Mouse (Mus musculus) hindbrain, embryonic 10.5 days (tissue): ENCODE results near the gene Mdga1. TPM values are rescaled to one million over a fixed set of nuclear protein-coding genes. Genes with fewer than 3 reads are reported as not detected.

Source experiments
- DNase-seq: peaks from one replicate; pipeline ENCODE4 v3.0.0-alpha.2; 2017; ENCODE audit warnings: low spot score
- H3K27ac ChIP-seq: fragments of 300-500 bp; sonication (generic); 2 replicates; pipeline ENCODE4 v1.5.1; 2016; ENCODE audit warnings: mild to moderate bottlenecking, moderate library complexity
- H3K27me3 ChIP-seq: fragments of 300-500 bp; sonication (generic); 2 replicates; pipeline ENCODE4 v1.6.1; 2016; ENCODE audit warnings: mild to moderate bottlenecking; ENCODE audit not compliant: poor library complexity, insufficient read depth, severe bottlenecking
- H3K36me3 ChIP-seq: fragments of 300-500 bp; sonication (generic); 2 replicates; pipeline ENCODE4 v1.6.1; 2016; ENCODE audit warnings: mild to moderate bottlenecking, moderate library complexity
- H3K4me1 ChIP-seq: fragments of 300-500 bp; sonication (generic); replicated peaks from 2 replicates; pipeline ENCODE4 v1.6.1; 2016; ENCODE audit warnings: mild to moderate bottlenecking
- H3K4me3 ChIP-seq: fragments of 300-500 bp; sonication (generic); 2 replicates; pipeline ENCODE4 v1.5.1; 2016; ENCODE audit warnings: mild to moderate bottlenecking, moderate library complexity
- H3K9me3 ChIP-seq: fragments of 300-500 bp; sonication (generic); 2 replicates; pipeline ENCODE4 v1.6.1; 2016; ENCODE audit warnings: mild to moderate bottlenecking, moderate library complexity
- WGBS: fragments of 180-500 bp; shearing (Covaris S2); methylation state at CpG from one replicate; pipeline ENCODE4 v1.1.7; 2016; 5-methylcytosine and 5-hydroxymethylcytosine counted together
- polyA plus RNA-seq: library from polyadenylated mRNA; unstranded; fragments of >200 nt; fragmentation: Nextera tagmentation; extraction: Ambion mirVana; gene quantifications from 2 replicates; pipeline ENCODE4 v1.2.1, GENCODE M21; 2016

Mdga1 gene
- polyA plus RNA-seq, 1 experiment from 2014 or later, result 5.1 TPM

GRCm38 (mm10) chr17:29858764-29859163 is 111.1 kb downstream of the Mdga1 start:
- WGBS, result 95% methylated on average over 3 of the region's 3 CpGs
- 0 out of 2 replicates have a peak, but pooled peaks cover 3% of the 10 kb centered on the region for H3K27me3 ChIP-seq
- H3K27ac ChIP-seq, result no peak overlapping the region
- no peaks in the 10 kb centered on the region for H3K36me3 ChIP-seq
- H3K4me3 ChIP-seq, result no peak overlapping the region
- no peak for DNase-seq
- peaks cover 14% of the 10 kb centered on the region; the same call in 1 of the 2 replicates for H3K4me1 ChIP-seq
- no peaks in the 10 kb centered on the region for H3K9me3 ChIP-seq

DNA sequence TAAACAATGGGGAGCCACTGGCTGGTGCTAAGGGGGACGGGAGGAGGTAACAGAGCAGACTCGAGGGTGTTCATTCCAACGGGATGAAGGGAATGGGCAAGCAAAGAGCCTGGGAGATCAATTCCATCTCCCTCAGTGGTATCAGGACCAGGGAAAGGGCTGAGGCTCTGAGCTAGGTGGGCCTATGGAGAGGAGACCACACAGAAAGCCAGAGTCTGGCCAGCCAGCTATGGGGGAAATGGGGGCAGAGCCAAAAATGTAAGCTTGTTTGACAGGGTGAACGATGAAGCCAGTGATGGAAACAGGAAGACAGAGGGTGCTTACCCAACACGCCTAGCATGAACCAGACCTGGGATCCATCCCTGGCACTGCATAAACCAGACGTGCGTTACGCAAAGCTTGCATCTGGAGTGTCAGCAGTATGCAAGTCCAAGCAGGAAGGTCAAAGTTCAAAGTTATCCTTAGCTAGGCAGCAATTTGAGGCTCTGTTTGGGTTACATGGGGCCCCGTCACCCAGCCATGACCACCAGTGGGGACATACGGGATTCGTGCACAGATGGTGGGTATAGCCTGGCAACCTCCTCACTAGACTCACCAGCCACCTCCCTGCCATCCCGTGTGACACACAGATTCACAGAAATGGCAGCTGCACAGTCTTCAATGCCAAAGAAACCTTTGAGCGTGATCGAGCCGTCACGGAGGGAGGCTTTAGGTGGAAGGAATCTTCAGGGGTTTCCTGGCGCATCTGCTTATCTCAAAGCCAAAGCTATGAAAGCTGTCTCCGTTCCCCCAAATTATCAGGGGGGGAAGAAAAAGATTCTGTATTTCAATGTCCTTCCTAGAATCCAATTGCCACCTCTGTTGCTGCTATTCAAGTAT is 113.9 kb downstream of the Mdga1 start:
- H3K4me3 ChIP-seq, result no peak overlapping the region
- H3K36me3 ChIP-seq, result no peaks in the 10 kb centered on the region
- DNase-seq, result no peak
- H3K27me3 ChIP-seq, result peaks cover 22% of the 10 kb centered on the region
- 78% methylated on average over 18 of the region's 18 CpGs for WGBS
- H3K9me3 ChIP-seq, result no peaks in the 10 kb centered on the region
- H3K27ac ChIP-seq, result no peak overlapping the region
- H3K4me1 ChIP-seq, result peaks cover 22% of the 10 kb centered on the region

DNA sequence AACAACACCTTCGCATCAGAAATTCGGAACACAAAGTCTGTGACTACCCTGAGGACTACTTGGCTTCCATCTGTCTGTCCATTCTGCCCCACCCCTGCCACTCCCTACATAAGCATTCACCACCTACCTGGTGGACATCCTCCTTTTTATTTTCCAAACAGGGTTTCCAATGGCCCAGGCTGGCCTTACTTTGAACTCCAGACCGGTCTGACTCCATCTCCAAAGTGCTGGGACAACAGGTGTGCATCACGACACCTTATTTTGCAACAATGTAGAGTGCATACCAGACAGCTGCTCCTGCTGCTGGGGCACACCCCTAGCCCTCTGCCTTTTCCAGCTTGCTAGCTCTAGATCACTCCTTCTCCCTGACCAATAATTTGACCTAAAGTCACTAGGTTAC is 115.1 kb downstream of the Mdga1 start:
- no peak for DNase-seq
- H3K4me3 ChIP-seq, result no peak overlapping the region
- no peaks in the 10 kb centered on the region for H3K36me3 ChIP-seq
- peaks cover 26% of the 10 kb centered on the region for H3K27me3 ChIP-seq
- peaks cover 24% of the 10 kb centered on the region for H3K4me1 ChIP-seq
- 92% methylated on average over 4 of the region's 4 CpGs for WGBS
- no peak overlapping the region for H3K27ac ChIP-seq
- H3K9me3 ChIP-seq, result no peaks in the 10 kb centered on the region

- no peaks in the 10 kb centered on the region for H3K36me3 ChIP-seq
- 71% methylated on average over 6 of the region's 6 CpGs for WGBS
- no peak overlapping the region for H3K4me3 ChIP-seq
- no peak for DNase-seq
- no peaks in the 10 kb centered on the region for H3K9me3 ChIP-seq
- no peak overlapping the region for H3K27ac ChIP-seq
- peaks cover 31% of the 10 kb centered on the region for H3K27me3 ChIP-seq
- peaks cover 26% of the 10 kb centered on the region for H3K4me1 ChIP-seq
Observed at GRCm38 (mm10) chr17:29854388-29854787, 115.5 kb downstream of the Mdga1 start.

DNA sequence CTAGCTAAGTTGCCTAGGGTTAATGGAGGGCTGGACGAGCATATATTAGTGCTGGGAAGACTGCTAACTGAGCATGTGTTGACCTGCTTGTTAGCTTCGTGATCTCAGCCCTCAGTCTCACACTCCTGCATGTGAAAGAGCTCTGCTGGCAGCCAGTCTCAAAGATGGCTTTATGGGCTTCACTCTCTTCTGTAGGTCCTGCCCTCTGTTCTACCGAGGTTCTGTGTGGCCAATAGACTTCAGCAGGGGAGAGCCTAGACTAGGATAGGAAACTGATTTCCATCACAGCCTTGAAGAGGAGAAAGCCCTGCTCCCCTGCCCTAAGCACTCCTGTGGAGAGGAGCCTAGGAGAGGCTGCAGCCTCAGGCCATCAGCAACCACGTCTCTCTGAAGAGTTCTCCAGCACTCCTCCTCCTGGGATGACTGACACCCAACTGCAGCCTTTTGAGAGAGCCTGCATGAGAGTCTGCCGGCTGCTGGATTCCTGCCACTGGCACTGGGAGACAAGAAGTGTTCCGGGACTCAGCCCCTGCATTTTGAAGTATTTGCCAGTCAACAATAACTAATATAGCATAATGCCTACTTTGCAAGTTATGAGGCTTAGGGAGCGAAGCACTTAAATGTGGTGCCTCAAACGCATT is 116.9 kb downstream of the Mdga1 start:
- H3K9me3 ChIP-seq, result no peaks in the 10 kb centered on the region
- H3K36me3 ChIP-seq, result no peaks in the 10 kb centered on the region
- H3K27me3 ChIP-seq, result peaks cover 36% of the 10 kb centered on the region
- WGBS, result 44% methylated on average over 8 of the region's 8 CpGs
- H3K4me3 ChIP-seq, result no peak overlapping the region
- DNase-seq, result no peak
- H3K27ac ChIP-seq, result no peak overlapping the region
- H3K4me1 ChIP-seq, result peaks cover 31% of the 10 kb centered on the region

DNA sequence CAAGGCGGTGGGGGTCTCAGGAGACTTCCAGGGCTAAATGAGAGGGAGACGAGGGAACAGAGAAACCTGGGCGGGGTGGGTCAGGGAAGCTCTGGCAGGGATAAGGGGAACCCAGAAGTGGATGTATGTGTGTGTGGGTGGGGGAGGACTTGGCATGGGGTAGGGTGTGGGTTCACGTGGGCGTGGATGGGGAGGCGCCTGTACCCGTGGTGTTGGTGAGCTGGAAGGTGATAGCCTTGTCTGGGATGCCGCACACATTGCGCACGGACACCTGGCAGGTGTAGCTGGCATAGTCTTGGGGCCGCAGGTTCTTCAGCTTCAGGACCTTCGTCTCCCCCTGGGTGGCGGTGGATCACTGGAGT is 120.5 kb downstream of the Mdga1 start:
- no peaks in the 10 kb centered on the region for H3K9me3 ChIP-seq
- H3K27me3 ChIP-seq, result peaks cover 36% of the 10 kb centered on the region
- H3K36me3 ChIP-seq, result no peaks in the 10 kb centered on the region
- no peak overlapping the region for H3K4me3 ChIP-seq
- no peak for DNase-seq
- H3K27ac ChIP-seq, result no peak overlapping the region
- H3K4me1 ChIP-seq, result peaks cover 42% of the 10 kb centered on the region
- 77% methylated on average over 13 of the region's 13 CpGs for WGBS

GRCm38 (mm10) chr17:29848793-29849435 is 121.0 kb downstream of the Mdga1 start:
- peak; percentile 76 for DNase-seq
- H3K36me3 ChIP-seq, result no peaks in the 10 kb centered on the region
- H3K4me3 ChIP-seq, result no peak overlapping the region
- peaks cover 37% of the 10 kb centered on the region for H3K4me1 ChIP-seq
- no peak overlapping the region for H3K27ac ChIP-seq
- WGBS, result 29% methylated on average over 17 of the region's 17 CpGs
- no peaks in the 10 kb centered on the region for H3K9me3 ChIP-seq
- H3K27me3 ChIP-seq, result peaks cover 34% of the 10 kb centered on the region

DNA sequence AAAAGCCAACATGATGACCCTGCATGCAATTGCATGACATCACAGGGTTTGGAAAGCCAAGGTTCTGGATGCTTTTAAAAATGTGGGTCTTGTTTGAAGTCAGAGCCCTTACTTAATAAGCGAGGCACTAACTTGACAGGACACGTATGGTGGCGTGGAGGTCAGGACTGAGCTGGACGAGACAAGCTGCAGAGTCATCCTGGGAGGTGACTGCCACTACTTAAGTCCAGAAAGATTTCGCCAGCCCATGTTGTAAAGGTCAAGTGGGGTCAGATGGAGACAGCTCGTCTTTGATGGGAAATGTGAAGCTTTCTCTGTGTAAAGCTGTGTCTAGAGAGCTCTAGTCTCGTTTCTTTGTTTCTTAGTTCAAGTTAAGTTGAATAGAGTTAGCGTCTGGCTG is 122.6 kb downstream of the Mdga1 start:
- Histone ChIP-seq H3K4me1 (peaks cover 34% of the 10 kb centered on the region), H3K36me3 (no peaks in the 10 kb centered on the region), H3K4me3 (no peak overlapping the region), H3K27me3 (peaks cover 35% of the 10 kb centered on the region), H3K9me3 (no peaks in the 10 kb centered on the region), H3K27ac (no peak overlapping the region)
- WGBS, result 35% methylated on average over 8 of the region's 8 CpGs
- DNase-seq, result no peak

DNA sequence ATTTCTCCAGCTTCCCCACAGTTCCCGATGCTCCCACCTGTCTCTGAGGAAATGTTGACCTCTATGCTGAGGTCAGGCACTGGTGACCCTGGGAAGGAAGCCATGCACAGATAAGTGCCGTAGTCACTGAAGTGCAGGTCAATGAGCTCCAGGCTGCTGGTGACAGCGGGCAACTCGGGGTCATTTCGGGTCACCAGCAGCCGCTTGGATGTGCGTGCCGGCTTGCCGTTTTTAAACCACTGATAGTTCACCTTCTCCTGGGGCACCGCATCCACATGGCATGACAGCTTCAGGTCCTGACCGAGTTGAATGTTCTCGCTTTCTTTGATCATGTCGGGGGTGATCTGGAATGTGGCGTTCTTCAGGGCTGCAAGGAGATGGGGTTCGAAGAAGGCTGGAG is 123.6 kb downstream of the Mdga1 start:
- H3K9me3 ChIP-seq, result no peaks in the 10 kb centered on the region
- no peaks in the 10 kb centered on the region for H3K36me3 ChIP-seq
- H3K4me1 ChIP-seq, result peaks cover 43% of the 10 kb centered on the region
- WGBS, result 63% methylated on average over 15 of the region's 15 CpGs
- H3K27me3 ChIP-seq, result peaks cover 29% of the 10 kb centered on the region
- no peak overlapping the region for H3K27ac ChIP-seq
- H3K4me3 ChIP-seq, result no peak overlapping the region
- DNase-seq, result no peak

DNA sequence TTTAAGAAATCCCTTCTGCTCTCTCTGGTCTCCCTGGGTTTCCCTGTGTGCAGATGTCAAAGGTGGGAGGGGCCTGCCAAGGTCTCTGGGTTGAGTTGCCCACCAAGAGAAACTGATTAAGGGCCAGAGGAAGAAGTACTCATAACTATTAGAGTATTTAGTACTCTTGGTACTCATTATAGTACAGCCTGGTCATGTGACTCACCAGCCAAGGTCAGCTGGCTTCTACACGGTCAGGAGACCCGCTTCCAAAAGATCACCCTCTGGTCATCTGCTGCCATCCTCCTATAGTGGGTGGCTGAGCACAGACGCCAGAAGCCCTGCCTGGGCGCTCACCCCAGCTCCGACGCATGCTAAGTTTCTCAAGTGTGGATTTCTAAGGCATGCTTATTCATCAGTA is 124.9 kb downstream of the Mdga1 start:
- WGBS, result 89% methylated on average over 6 of the region's 6 CpGs
- Histone ChIP-seq H3K36me3 (no peaks in the 10 kb centered on the region), H3K27me3 (peaks cover 35% of the 10 kb centered on the region), H3K4me3 (no peak overlapping the region), H3K27ac (no peak overlapping the region), H3K4me1 (peaks cover 44% of the 10 kb centered on the region), H3K9me3 (no peaks in the 10 kb centered on the region)
- no peak for DNase-seq

DNA sequence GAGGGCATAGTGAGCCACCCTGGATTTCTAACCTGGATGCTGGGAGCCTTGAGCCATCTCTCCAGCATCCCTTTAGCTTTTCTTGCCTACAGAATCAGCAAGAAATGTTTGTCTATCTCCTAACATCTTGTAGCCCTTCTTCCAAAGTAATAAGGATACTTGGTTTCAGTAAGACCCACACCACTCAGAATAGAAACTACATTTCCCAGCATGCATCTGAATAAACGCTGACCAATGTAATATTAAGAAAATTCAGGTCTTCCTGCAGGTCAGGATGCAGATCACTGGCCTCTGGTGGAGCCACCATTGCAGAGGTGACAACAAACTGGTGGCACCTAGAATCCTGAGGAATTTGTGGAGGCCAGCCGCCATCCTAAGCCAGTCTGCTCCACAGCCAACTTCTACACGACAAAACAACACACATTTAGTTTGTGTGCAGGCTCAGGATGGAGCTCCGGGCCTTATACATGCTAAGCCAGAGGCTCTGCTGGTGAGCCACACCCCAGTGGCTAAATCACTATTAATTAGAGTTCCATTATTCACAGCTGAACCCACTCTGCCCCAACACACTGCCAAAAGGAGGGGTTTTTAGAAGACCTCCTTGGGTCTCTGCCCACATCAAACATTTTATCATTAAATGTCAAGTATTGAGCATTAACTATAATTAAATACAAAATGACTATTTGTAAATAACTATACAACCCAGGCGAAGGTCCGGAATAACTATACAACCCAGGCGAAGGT is 126.3 kb downstream of the Mdga1 start:
- Histone ChIP-seq H3K27ac (no peak overlapping the region), H3K27me3 (peaks cover 34% of the 10 kb centered on the region), H3K36me3 (no peaks in the 10 kb centered on the region; the same call in 1 of the 2 replicates), H3K4me3 (no peak overlapping the region), H3K4me1 (peaks cover 36% of the 10 kb centered on the region), H3K9me3 (no peaks in the 10 kb centered on the region)
- no peak for DNase-seq
- WGBS, result 92% methylated on average over 7 of the region's 7 CpGs

GRCm38 (mm10) chr17:29841781-29842690 is 127.9 kb downstream of the Mdga1 start:
- peak overlapping the region; percentile 59 for H3K4me3 ChIP-seq
- DNase-seq, result peak; percentile 57
- peak overlapping the region; percentile 64 for H3K27ac ChIP-seq
- 5% methylated on average over 46 of the region's 46 CpGs for WGBS
- H3K36me3 ChIP-seq, result no peaks in the 10 kb centered on the region; the same call in 1 of the 2 replicates
- peaks cover 45% of the 10 kb centered on the region for H3K4me1 ChIP-seq
- no peaks in the 10 kb centered on the region for H3K9me3 ChIP-seq
- peaks cover 34% of the 10 kb centered on the region for H3K27me3 ChIP-seq
